Mouse (Mus musculus): ENCODE data around the gene Arnt2. TPM values are rescaled to one million over a fixed set of nuclear protein-coding genes. Genes with fewer than 3 reads are reported as not detected.
A peak's percentile ranks its signal among the peaks of the same experiment; 100 is the strongest.

The Arnt2 gene
- polyA plus RNA-seq, 1 experiment, result 5.6 TPM

DNA sequence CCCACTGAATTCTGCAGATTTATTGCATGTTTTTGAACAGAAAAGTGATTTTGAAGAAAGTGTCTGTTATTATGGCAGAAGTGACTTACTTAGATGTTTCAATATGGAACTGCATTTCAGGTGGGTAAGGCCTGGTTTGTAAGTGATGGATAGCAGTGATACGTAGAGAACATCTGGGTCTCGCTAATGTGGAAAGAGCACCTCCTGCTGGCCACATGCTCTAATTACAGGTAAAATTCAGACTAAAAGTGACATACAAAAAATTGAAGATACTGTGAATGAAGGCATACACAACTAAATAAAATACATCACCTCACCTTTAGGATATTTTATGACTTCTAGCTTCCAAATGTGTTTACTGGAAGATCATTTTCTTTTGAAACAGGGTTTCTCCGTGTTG is 66.8 kb downstream of the Arnt2 start:
- Histone ChIP-seq H3K27me3 (ENCODE audit: control insufficient read depth, insufficient read depth, low read length) (no peaks in the 10 kb centered on the region), H3K36me3 (ENCODE audit: control insufficient read depth, insufficient read depth, low read length) (no peaks in the 10 kb centered on the region), H3K4me3 (ENCODE audit: control insufficient read depth, low read depth, low read length) (no peak overlapping the region), H3K4me1 (ENCODE audit: control insufficient read depth, insufficient read depth, low read length) (no peaks in the 10 kb centered on the region), H3K27ac (ENCODE audit: control insufficient read depth, insufficient read depth, low read depth, low read length) (no peak overlapping the region)
- TF ChIP-seq POLR2A (IDR thresholded peaks at IDR 0.05; ENCODE audit: control insufficient read depth, low read depth, low read length), result no peak
- no peak for TF ChIP-seq CTCF (IDR thresholded peaks at IDR 0.05; ENCODE audit: control insufficient read depth, insufficient read depth, insufficient replicate concordance, low read depth, low read length)

DNA sequence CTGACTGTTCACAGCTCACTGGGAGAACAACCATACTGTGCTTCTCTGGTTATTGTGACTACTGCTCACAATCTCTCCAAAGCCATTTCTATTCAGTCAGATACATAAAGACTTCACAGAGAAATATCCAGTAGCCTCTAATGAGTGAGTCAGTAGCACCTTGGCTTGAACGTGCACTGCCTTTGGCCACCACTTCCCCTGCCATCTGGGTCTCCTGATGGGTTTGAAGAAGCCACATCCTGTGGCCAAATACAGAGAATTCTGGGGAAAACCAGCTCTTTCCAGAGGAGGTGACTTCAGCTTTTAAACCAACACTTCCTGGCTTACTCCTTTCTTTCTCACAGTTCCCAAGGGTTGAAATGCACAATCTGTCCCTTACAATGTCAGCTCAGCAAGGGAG is 69.0 kb downstream of the Arnt2 start:
- H3K36me3 ChIP-seq (ENCODE audit: control insufficient read depth, insufficient read depth, low read length), result no peaks in the 10 kb centered on the region
- H3K4me3 ChIP-seq (ENCODE audit: control insufficient read depth, low read depth, low read length), result no peak overlapping the region

DNA sequence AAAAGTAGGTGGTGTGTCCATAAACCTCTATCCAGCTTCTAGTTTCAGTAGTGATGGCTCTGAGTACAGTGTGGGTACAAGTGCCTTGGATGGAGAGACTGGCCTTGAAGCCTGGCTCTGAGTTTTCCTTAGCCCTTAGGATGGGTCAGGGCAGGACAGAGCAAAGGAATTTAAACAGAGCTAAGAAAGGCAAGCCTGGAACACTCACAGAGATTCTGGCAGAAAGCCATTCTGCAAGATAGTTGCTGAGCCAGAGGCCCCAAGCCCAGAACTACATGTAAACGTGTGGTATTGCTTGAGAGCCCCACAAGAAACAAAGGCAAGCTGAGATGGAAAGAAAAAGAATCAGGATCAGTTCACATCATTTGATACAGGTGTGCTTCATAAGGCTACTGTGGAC is 70.8 kb downstream of the Arnt2 start:
- H3K4me1 ChIP-seq (ENCODE audit: control insufficient read depth, insufficient read depth, low read length), result no peaks in the 10 kb centered on the region; the same call in 1 of the 2 replicates
- TF ChIP-seq POLR2A (IDR thresholded peaks at IDR 0.05; ENCODE audit: control insufficient read depth, low read depth, low read length) (no peak), CTCF (IDR thresholded peaks at IDR 0.05; ENCODE audit: control insufficient read depth, insufficient read depth, insufficient replicate concordance, low read depth, low read length) (no peak)
- no peak overlapping the region for H3K4me3 ChIP-seq (ENCODE audit: control insufficient read depth, low read depth, low read length)
- peak overlapping the region; percentile 28 for H3K27ac ChIP-seq (ENCODE audit: control insufficient read depth, insufficient read depth, low read depth, low read length)
- H3K36me3 ChIP-seq (ENCODE audit: control insufficient read depth, insufficient read depth, low read length), result no peaks in the 10 kb centered on the region
- H3K27me3 ChIP-seq (ENCODE audit: control insufficient read depth, insufficient read depth, low read length), result no peaks in the 10 kb centered on the region

More for the DNA sequence above, 69.0 kb downstream of the Arnt2 start:
- H3K27me3 ChIP-seq (ENCODE audit: control insufficient read depth, insufficient read depth, low read length), result no peaks in the 10 kb centered on the region
- no peaks in the 10 kb centered on the region for H3K4me1 ChIP-seq (ENCODE audit: control insufficient read depth, insufficient read depth, low read length)
- TF ChIP-seq POLR2A (IDR thresholded peaks at IDR 0.05; ENCODE audit: control insufficient read depth, low read depth, low read length) (no peak), CTCF (IDR thresholded peaks at IDR 0.05; ENCODE audit: control insufficient read depth, insufficient read depth, insufficient replicate concordance, low read depth, low read length) (no peak)
- H3K27ac ChIP-seq (ENCODE audit: control insufficient read depth, insufficient read depth, low read depth, low read length), result no peak overlapping the region

DNA sequence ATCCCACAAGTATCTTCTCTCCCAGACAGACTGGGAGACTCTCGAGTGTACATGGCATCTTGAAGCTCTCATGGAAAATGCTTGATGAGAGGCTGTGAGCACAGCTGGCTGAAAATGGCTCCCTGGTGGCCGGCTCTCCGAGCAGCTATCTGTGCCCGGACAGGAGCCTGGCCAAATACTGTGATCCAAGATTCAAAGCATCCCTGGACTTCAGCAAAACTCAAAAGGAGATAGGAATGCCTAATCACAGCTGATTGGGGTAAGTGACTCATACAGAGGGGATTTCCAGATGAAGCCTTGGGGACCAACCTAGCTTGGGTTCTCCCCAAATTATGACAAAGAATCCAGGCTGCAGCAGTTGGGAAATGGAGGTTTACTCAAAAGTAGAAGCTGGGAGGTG is 72.2 kb downstream of the Arnt2 start:
- H3K36me3 ChIP-seq (ENCODE audit: control insufficient read depth, insufficient read depth, low read length), result no peaks in the 10 kb centered on the region

DNA sequence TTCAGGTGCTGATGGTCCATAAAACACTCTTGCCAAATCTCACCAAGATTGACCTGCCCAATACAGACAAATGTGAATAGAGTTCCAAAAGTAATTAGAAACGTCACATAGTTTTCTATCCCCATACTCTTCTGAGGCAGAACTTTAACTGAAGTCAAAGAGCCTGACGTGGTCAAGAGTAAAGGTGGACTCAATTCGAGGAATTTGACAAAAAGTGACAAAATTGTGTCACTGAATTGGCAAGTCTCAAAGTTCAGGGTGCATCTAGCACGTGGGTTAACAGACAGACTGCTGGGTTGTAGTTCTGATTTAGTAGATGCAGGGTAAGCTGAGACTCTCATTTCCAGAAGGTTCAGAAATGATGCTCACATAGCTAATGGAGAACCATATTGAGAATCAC is 73.1 kb downstream of the Arnt2 start:
- TF ChIP-seq CTCF (IDR thresholded peaks at IDR 0.05; ENCODE audit: control insufficient read depth, insufficient read depth, insufficient replicate concordance, low read depth, low read length) (no peak), POLR2A (IDR thresholded peaks at IDR 0.05; ENCODE audit: control insufficient read depth, low read depth, low read length) (no peak)
- H3K36me3 ChIP-seq (ENCODE audit: control insufficient read depth, insufficient read depth, low read length), result no peaks in the 10 kb centered on the region
- no peak overlapping the region for H3K4me3 ChIP-seq (ENCODE audit: control insufficient read depth, low read depth, low read length)
- H3K27me3 ChIP-seq (ENCODE audit: control insufficient read depth, insufficient read depth, low read length), result no peaks in the 10 kb centered on the region
- H3K27ac ChIP-seq (ENCODE audit: control insufficient read depth, insufficient read depth, low read depth, low read length), result no peak overlapping the region
- no peaks in the 10 kb centered on the region; the same call in 1 of the 2 replicates for H3K4me1 ChIP-seq (ENCODE audit: control insufficient read depth, insufficient read depth, low read length)

More for the DNA sequence above, 72.2 kb downstream of the Arnt2 start:
- Histone ChIP-seq H3K27me3 (ENCODE audit: control insufficient read depth, insufficient read depth, low read length) (no peaks in the 10 kb centered on the region), H3K4me1 (ENCODE audit: control insufficient read depth, insufficient read depth, low read length) (no peaks in the 10 kb centered on the region; the same call in 1 of the 2 replicates), H3K4me3 (ENCODE audit: control insufficient read depth, low read depth, low read length) (no peak overlapping the region), H3K27ac (ENCODE audit: control insufficient read depth, insufficient read depth, low read depth, low read length) (no peak overlapping the region)
- no peak for TF ChIP-seq POLR2A (IDR thresholded peaks at IDR 0.05; ENCODE audit: control insufficient read depth, low read depth, low read length)
- no peak for TF ChIP-seq CTCF (IDR thresholded peaks at IDR 0.05; ENCODE audit: control insufficient read depth, insufficient read depth, insufficient replicate concordance, low read depth, low read length)

DNA sequence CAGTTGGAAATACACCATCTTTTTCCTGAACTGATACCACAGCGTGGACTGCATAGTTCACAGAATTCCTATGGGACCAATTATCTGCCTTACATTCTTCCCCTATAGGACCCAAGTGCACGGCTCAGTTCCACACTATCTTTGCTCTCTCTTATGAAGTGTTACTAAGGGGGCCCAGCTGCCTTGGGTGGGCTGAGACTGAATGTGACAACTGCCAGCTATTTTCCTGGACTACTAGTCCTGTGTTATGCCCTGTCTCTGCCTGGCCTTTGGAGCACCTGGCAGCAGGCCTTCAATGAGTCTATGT is 73.4 kb downstream of the Arnt2 start:
- Histone ChIP-seq H3K4me1 (ENCODE audit: control insufficient read depth, insufficient read depth, low read length) (no peaks in the 10 kb centered on the region; the same call in 1 of the 2 replicates), H3K27ac (ENCODE audit: control insufficient read depth, insufficient read depth, low read depth, low read length) (no peak overlapping the region), H3K36me3 (ENCODE audit: control insufficient read depth, insufficient read depth, low read length) (no peaks in the 10 kb centered on the region), H3K27me3 (ENCODE audit: control insufficient read depth, insufficient read depth, low read length) (no peaks in the 10 kb centered on the region), H3K4me3 (ENCODE audit: control insufficient read depth, low read depth, low read length) (no peak overlapping the region)
- TF ChIP-seq POLR2A (IDR thresholded peaks at IDR 0.05; ENCODE audit: control insufficient read depth, low read depth, low read length) (no peak), CTCF (IDR thresholded peaks at IDR 0.05; ENCODE audit: control insufficient read depth, insufficient read depth, insufficient replicate concordance, low read depth, low read length) (no peak)

DNA sequence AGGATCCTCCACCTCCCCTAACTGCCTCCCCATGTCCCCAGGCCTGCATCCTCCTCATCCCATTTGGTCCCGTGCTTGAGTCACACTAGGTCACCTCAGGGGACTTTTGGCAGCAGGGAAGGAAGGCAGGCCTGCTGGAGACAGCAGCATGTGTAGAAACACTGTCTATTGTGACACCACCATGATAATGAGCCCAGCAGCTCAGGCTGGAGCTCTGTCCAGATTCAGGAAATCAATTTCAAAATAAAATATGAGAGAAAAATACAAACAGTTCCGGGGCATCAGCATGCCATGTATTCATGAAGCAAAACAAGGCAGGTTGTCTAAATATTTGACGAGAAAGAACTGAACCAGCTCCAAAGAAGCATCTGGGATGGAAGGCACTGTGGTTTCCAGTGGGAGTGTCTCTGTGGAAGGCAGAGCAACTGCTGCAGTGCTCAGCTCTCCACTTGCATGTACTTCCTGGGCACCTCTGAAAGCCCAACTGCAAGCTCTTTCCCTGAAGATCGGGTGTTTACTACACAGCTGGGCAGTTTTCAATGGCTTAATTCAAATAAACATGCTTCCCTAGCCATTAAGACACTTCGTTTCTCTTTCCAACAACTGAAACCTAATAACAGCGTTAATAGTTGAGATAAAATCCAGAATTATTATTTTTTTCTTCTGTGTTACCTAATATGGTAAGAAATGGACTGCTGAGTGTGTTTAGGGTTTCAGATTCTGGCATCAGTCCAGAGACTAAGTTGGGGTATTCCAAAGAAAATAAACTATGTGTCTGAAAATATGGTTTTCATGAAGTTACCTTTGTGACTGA is 74.0 kb downstream of the Arnt2 start:
- Histone ChIP-seq H3K4me3 (ENCODE audit: control insufficient read depth, low read depth, low read length) (no peak overlapping the region), H3K4me1 (ENCODE audit: control insufficient read depth, insufficient read depth, low read length) (no peaks in the 10 kb centered on the region; the same call in 1 of the 2 replicates), H3K27ac (ENCODE audit: control insufficient read depth, insufficient read depth, low read depth, low read length) (no peak overlapping the region), H3K27me3 (ENCODE audit: control insufficient read depth, insufficient read depth, low read length) (no peaks in the 10 kb centered on the region), H3K36me3 (ENCODE audit: control insufficient read depth, insufficient read depth, low read length) (no peaks in the 10 kb centered on the region)
- no peak for TF ChIP-seq POLR2A (IDR thresholded peaks at IDR 0.05; ENCODE audit: control insufficient read depth, low read depth, low read length)
- TF ChIP-seq CTCF (IDR thresholded peaks at IDR 0.05; ENCODE audit: control insufficient read depth, insufficient read depth, insufficient replicate concordance, low read depth, low read length), result no peak

All from testis, adult 2 months (tissue).